ENCODE assay signal across 8 mouse cellular contexts in the genomic region with DNA sequence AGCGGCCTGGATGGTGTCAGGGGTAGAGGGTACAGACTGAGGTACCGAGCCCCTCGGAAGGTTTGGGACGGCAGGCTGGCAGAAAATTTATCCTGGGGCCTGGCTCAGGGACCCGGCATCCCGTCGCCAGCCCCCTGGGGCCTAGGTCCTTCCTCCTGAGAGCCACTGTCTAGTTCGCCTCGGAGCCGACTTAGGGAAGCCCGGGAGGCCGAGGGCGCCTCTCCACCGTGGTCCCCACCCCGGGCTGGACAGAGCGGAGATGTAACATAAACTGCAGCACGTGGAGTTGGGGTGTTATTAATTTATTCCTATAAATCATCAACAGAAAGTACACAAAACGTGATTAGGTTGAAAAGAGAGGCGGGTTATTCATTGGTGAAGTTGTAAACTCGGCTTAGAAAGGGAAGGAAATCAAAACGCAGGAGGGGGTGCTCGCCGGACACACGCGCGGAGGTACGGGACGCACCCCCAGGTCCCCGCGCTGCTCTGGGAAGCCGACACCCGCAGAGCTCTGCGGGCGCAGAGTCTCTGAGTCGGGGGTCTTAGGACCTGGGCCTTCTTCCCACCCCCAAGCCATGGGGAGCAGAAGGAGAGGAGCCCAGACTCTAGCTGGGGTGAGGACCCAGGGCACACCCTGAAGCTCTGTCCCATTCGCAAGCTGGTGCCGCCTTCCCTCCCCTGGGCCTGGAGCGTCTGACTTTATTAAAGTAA. TPM values are rescaled to one million over a fixed set of nuclear protein-coding genes. Genes with fewer than 3 reads are reported as not detected.
DNase-seq lines count a peak whose midpoint lies in the region; ATAC-seq and TF ChIP-seq lines count a peak whose summit lies in the region.

No protein-coding gene starts in this region.

- no peaks in the 10 kb centered on the region for H3K4me1 ChIP-seq in kidney, adult 2 months (ENCODE audit: control insufficient read depth, insufficient read depth, low read length)
- no peaks in the 10 kb centered on the region for H3K4me1 ChIP-seq in lung, embryonic 16.5 days (replicated peaks; ENCODE audit: control insufficient read depth, insufficient read depth, low read length)

- no peaks in the 10 kb centered on the region for H3K9me3 ChIP-seq in lung, embryonic 16.5 days (ENCODE audit: control insufficient read depth, low read length)

- no peak for TF ChIP-seq CTCF in kidney, adult 2 months (conservative IDR thresholded peaks at IDR 0.05; ENCODE audit: insufficient read depth, insufficient read length, low read depth, low read length)

- peak overlapping the region; percentile 54 for H3K4me2 ChIP-seq in lung, embryonic 16.5 days (ENCODE audit: low read depth, low read length)

- DNase-seq in heart, adult 18-20 months: peak; percentile 2 to 34
- DNase-seq in heart, postnatal 4 days: no peak
- DNase-seq in embryo, embryonic 10 days (ENCODE audit: low spot score): peak; percentile 41
- peak; percentile 88 for DNase-seq in kidney, adult 2 months
- DNase-seq in gastrocnemius, postnatal 4 days (ENCODE audit: low spot score in 2 of 2): no peak
- no peak for DNase-seq in adrenal gland, postnatal 25 days
- DNase-seq in ovary, postnatal 36 days (ENCODE audit: low spot score): no peak

- peak; percentile 43 for TF ChIP-seq POLR2A in kidney, adult 2 months (IDR thresholded peaks at IDR 0.05; ENCODE audit: low read depth, low read length)

- H3K27me3 ChIP-seq in kidney, adult 2 months (replicated peaks; ENCODE audit: control insufficient read depth, insufficient read depth, low read length): no peaks in the 10 kb centered on the region
- peaks cover 39% of the 10 kb centered on the region for H3K27me3 ChIP-seq in lung, embryonic 16.5 days (ENCODE audit: control insufficient read depth, insufficient read depth, low read depth, low read length)

- WGBS in kidney, adult 2 months: 2% methylated on average over 38 of the region's 38 CpGs
- under 1% methylated on average over 38 of the region's 38 CpGs for WGBS in lung, embryonic 16.5 days

- peak overlapping the region; percentile 99 for H3K27ac ChIP-seq in kidney, adult 2 months (ENCODE audit: insufficient read depth, low read depth, low read length)
- H3K27ac ChIP-seq in lung, embryonic 16.5 days (ENCODE audit: low read length): peak overlapping the region; percentile 91

- peaks cover 2% of the 10 kb centered on the region; the same call in 1 of the 2 replicates for H3K36me3 ChIP-seq in kidney, adult 2 months (ENCODE audit: control insufficient read depth, insufficient read depth, low read length)
- H3K36me3 ChIP-seq in lung, embryonic 16.5 days (ENCODE audit: control insufficient read depth, insufficient read depth, low read length): no peaks in the 10 kb centered on the region

- H3K9ac ChIP-seq in lung, embryonic 16.5 days (ENCODE audit: low read length): peak overlapping the region; percentile 80

- H3K4me3 ChIP-seq in kidney, adult 2 months (ENCODE audit: insufficient read depth, low read depth, low read length): peak overlapping the region; percentile 87
- H3K4me3 ChIP-seq in lung, embryonic 16.5 days (ENCODE audit: low read length): peak overlapping the region; percentile 58

- ATAC-seq in lung, embryonic 16.5 days (ENCODE audit: low read depth): no peak; the same call in 1 of the 2 replicates

RNA-seq across cellular contexts. Expression of a gene that starts 2.8 kb away (rescaled TPM):
- total RNA-seq in heart, adult 18-20 months (2021): under 1 TPM in 1 of 2 experiments, not detected in 1; 0.21 TPM
- total RNA-seq in heart, postnatal 4 days (2021): not detected
- polyA plus RNA-seq in kidney, adult 2 months (2012; rRNA removed): 161 and 172 TPM in 2 replicates
- polyA plus RNA-seq in lung, embryonic 16.5 days (2015; fragmentation: Nextera tagmentation; extraction: Ambion mirVana): 9.1 and 11.7 TPM in 2 replicates
- under 1 TPM in 1 of 2 experiments, not detected in 1; 0.26 TPM for total RNA-seq in gastrocnemius, postnatal 4 days (2021)
- total RNA-seq in adrenal gland, postnatal 25 days (2021): 0.24 TPM in 1 of 2 replicates, not detected in the other

Comparison
In these comparisons a context has a peak if more than half of its experiments do, and no peak if none do; other contexts are left out.
1. DNase-seq: peak in heart, adult 18-20 months (2 of 2), embryo, embryonic 10 days (single experiment) and kidney, adult 2 months (single experiment); none in heart, postnatal 4 days (single experiment), gastrocnemius, postnatal 4 days (0 of 2), adrenal gland, postnatal 25 days (single experiment) and ovary, postnatal 36 days (single experiment).